Mouse (Mus musculus): ENCODE measurements around the gene Slit3.

Gene Slit3

DNA sequence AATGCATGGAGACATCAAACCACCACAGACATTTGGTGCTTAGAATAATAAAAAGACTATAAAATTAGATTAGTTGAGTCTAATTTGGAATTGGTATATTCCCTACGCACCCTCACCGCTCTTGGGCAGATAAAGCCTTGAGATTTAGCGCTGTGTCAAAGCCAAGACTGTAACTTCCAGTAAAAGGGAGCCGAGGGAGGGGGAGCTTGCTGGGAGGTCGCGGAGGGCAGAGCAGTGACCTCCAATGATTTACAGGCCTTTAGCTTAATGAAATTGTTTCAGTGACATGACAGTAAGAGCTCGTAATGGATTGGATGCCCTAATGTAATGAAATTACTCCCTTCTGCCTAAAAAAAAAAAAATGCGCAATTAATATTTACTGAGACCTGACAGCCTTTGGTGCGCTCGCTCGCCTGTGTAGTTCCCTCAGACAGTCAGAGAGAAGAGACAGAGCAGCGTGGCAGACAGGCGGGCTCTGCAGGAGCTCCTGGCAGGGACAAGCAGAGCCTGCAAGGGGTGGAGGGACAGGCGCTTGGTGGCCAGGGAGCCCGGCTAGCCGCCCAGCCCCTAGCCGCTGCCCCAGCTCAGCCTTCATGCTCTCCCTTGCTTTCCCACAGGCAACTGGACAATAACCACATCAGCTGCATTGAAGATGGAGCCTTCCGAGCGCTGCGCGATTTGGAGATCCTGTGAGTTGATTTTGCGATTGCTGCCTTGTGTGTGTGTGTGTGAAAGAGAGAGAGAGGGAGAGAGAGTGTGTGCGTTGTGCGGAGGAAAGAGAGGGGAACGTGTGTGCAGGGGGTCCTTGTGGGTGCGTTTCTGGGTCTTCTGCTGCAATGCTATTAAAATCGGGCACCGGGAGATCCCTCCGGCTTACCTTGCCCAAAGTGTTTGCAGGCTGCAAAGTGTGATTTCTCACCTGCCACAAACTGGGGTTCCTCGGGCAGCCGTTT is 423.4 kb downstream of the Slit3 start:
- peak; percentile 41 for DNase-seq

- DNase-seq, result no peak
Measured at GRCm38 (mm10) chr11:35546081-35546822, 425.2 kb downstream of the Slit3 start.

- peak; percentile 7 for DNase-seq
Measured at GRCm38 (mm10) chr11:35550036-35550435, 429.0 kb downstream of the Slit3 start.

- no peak for DNase-seq
Measured at GRCm38 (mm10) chr11:35556192-35556591, 435.2 kb downstream of the Slit3 start.

- no peak for DNase-seq
Measured at GRCm38 (mm10) chr11:35557476-35557875, 436.5 kb downstream of the Slit3 start.

DNA sequence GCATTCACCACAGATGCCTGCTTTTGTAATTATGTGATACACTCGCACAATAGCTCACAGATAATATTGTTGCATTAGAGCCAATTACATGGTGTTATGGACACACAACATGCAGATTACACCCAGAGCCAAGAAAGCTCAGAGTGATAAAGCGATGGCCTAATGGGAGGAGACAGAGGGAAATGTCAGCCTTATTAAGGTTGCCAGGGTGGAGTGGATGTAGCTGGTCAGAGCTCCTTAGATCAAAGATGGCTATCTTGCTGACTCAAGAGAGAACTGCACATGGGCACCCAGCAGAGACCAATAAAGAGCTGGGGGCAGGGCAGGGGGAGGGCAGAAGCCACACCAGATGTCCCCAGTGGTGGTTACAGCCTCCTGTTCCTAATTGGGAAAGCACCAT is 437.3 kb downstream of the Slit3 start:
- DNase-seq, result no peak

GRCm38 (mm10) chr11:35559386-35559785 is 438.4 kb downstream of the Slit3 start:
- no peak for DNase-seq

GRCm38 (mm10) chr11:35561760-35562159 is 440.7 kb downstream of the Slit3 start:
- no peak for DNase-seq

GRCm38 (mm10) chr11:35565322-35565721 is 444.3 kb downstream of the Slit3 start:
- no peak for DNase-seq

GRCm38 (mm10) chr11:35566686-35567085 is 445.7 kb downstream of the Slit3 start:
- DNase-seq, result no peak

- DNase-seq, result no peak
Measured at GRCm38 (mm10) chr11:35569126-35569916, 448.3 kb downstream of the Slit3 start.

GRCm38 (mm10) chr11:35569957-35570356 is 448.9 kb downstream of the Slit3 start:
- DNase-seq, result no peak

GRCm38 (mm10) chr11:35571910-35572309 is 450.9 kb downstream of the Slit3 start:
- no peak for DNase-seq

GRCm38 (mm10) chr11:35578796-35579195 is 457.8 kb downstream of the Slit3 start:
- DNase-seq, result no peak

DNA sequence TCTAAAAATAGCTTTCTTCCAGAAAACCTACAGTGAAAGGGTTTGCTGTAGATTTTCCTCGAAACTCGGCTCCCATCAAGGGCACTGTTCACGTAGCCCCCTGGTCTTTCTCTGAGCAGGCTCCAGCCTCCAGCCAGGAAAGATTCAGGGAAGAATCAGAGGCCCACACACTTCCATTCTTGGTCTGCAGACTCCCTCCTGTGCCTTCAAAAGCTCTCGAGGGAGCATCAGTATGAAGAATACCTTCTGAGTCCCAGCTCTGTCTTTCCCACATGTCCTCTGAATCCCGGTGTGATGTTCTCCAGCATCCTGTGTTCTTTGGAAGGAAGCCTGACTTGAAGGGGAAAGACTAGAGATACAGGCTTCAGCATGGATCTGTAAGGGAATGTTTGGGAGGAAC is 461.6 kb downstream of the Slit3 start:
- DNase-seq, result no peak

DNA sequence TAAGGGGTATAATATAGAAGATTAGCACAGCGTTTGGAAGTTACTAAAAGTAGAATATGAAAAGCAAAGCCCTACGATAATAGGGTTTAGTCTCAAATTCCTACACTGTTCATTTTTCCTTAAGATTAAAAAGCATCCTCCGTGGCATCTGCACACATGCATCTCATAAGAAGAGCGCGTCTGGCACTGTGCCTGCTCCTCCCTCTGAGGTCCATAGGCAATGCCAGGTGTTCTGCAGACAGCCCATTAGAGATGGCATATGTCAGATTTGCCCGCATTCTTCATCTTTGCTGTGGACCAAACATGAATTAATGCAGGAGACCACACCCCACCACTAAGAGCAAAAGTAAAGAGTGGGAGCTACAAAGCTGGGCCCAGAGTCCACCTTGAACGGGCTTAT is 462.6 kb downstream of the Slit3 start:
- no peak for DNase-seq

DNA sequence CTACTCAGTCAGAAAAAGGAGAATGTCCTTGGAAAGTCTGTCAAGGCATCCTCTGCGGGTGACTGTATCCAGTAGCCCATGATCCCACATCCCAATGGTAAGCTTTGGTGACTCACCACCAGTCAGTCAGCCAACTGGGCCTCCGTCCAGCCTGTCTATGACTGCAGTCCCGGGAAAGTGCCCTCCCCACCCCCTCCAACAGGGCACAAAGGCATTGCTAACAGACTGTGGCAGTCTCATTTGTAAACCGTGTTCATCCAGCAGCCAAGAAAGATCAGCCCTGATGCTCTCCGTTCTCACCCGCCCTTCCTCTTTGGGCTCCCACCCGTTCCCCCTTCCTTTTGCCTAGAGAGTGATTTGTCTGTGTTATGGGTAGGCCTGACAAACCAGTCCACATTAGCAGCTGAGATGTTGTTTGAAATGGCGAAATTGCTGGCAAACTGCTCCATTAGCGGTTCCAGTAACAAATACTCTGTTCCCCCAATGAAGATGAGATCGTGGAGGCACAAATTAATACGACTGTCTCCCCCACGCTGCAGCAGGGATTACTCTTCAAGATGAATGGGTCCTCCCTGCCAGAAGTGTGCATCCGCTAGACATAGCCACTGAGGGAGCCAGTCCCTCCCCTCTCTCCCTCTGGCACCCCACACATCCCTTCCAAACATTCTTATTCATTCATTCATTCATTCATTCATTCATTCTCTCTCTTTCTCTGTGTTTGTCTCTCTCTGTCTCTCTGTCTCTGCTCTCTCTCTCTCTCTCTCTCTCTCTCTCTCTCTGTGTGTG is 466.3 kb downstream of the Slit3 start:
- peak; percentile 93 for DNase-seq

DNA sequence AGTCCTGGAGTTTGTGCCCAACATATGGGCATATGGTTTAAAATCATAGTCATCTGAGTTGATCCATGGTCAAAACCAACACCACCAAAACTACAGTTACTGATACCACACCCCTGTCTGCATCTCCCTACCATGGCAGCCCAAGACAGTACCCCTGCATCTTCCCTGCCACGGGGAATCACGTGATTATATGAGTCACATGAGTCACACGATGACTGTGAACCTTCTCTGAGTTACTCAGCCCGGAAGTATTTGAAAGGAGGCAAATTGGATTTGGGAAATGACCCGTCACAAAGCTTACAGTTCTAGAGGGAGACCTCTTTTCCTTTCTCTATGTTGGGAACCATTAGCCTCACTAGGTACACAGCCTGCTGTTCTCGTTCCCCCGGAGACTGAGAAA is 468.9 kb downstream of the Slit3 start:
- DNase-seq, result no peak

GRCm38 (mm10) chr11:35593146-35594034 is 472.4 kb downstream of the Slit3 start:
- DNase-seq, result no peak

DNA sequence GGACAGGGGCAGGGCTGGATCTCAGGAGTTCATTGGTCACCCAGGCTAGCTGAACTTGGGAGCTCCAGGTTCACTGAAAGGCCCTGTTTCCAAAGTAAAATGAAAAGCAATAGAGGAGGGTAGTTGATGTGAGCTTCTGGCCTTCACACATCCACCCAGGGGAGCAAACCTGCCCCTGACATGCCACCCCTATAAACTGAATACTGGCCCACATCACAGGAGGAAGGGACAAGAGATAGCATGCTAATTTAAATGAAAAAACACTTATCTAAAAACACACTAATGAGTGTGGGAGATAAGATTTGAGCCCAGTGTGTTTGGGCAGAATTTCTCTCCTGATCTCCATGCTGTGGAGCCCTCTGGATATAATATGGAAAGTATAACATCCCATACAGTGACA is 475.0 kb downstream of the Slit3 start:
- DNase-seq, result no peak

- DNase-seq, result no peak
Measured at GRCm38 (mm10) chr11:35597882-35598281, 476.9 kb downstream of the Slit3 start.

Measured in cerebellum, adult 8-10 months (tissue).